Comparison of ENCODE assay signal across 19 mouse cellular contexts in genomic region chr1:131195653-131196052, GRCm38 (mm10). TPM values are rescaled to one million over a fixed set of nuclear protein-coding genes. Genes with fewer than 3 reads are reported as not detected.
DNase-seq lines count a peak whose midpoint lies in the region; ATAC-seq lines count a peak whose summit lies in the region.
"Had no signal": no experiment of that assay in that cellular context is flagged by ENCODE, and none has a peak within 500 bp of the region (broad histone marks: within the 10 kb centered on the region; RNA-seq: fewer than 3 reads in every experiment).

No protein-coding gene starts in this region.

- H3K9me3 ChIP-seq in kidney, embryonic 14.5 days (ENCODE audit: control insufficient read depth, low read length): no peaks in the 10 kb centered on the region
- no peaks in the 10 kb centered on the region for H3K9me3 ChIP-seq in stomach, embryonic 16.5 days (replicated peaks; ENCODE audit: control insufficient read depth, low read length)
- H3K9me3 ChIP-seq: embryonic facial prominence, embryonic 10.5 days; forebrain, embryonic 10.5 days; heart, embryonic 15.5 days; hindbrain, embryonic 10.5 days had no signal

- H3K9ac ChIP-seq in kidney, embryonic 14.5 days (ENCODE audit: low read depth, low read length): 0 out of 2 replicates have a peak overlapping the region, but pooled peaks have one; percentile 4
- peak overlapping the region; percentile 41; the same call in 1 of the 2 replicates for H3K9ac ChIP-seq in stomach, embryonic 16.5 days (ENCODE audit: low read length)
- H3K9ac ChIP-seq: heart, embryonic 15.5 days; hindbrain, embryonic 14.5 days had no signal

- H3K27me3 ChIP-seq in kidney, embryonic 14.5 days (ENCODE audit: control insufficient read depth, insufficient read depth, low read length): no peaks in the 10 kb centered on the region
- no peaks in the 10 kb centered on the region for H3K27me3 ChIP-seq in stomach, embryonic 16.5 days (ENCODE audit: control insufficient read depth, insufficient read depth, low read length)
- H3K27me3 ChIP-seq: heart, embryonic 15.5 days had no signal

- 0 out of 2 replicates have a peak, but pooled peaks cover 12% of the 10 kb centered on the region for H3K4me1 ChIP-seq in kidney, embryonic 14.5 days (ENCODE audit: control insufficient read depth, insufficient read depth, low read length)
- peaks cover 18% of the 10 kb centered on the region for H3K4me1 ChIP-seq in stomach, embryonic 16.5 days (ENCODE audit: control insufficient read depth, insufficient read depth, low read length)

- no peak overlapping the region for H3K27ac ChIP-seq in kidney, embryonic 14.5 days (ENCODE audit: low read depth, low read length)
- peak overlapping the region; percentile 89 for H3K27ac ChIP-seq in stomach, embryonic 16.5 days (ENCODE audit: low read length)
- H3K27ac ChIP-seq: embryonic facial prominence, embryonic 10.5 days; forebrain, embryonic 10.5 days; heart, embryonic 15.5 days; hindbrain, embryonic 10.5 days; hindbrain, embryonic 14.5 days had no signal

- no peak overlapping the region for H3K4me3 ChIP-seq in kidney, embryonic 14.5 days (ENCODE audit: low read length)
- H3K4me3 ChIP-seq in stomach, embryonic 16.5 days (replicated peaks; ENCODE audit: low read length): no peak overlapping the region
- H3K4me3 ChIP-seq: embryonic facial prominence, embryonic 10.5 days; erythroblast, embryonic 14.5 days; forebrain, embryonic 10.5 days; heart, embryonic 15.5 days; hindbrain, embryonic 10.5 days had no signal

- H3K36me3 ChIP-seq in kidney, embryonic 14.5 days (ENCODE audit: control insufficient read depth, insufficient read depth, low read length): no peaks in the 10 kb centered on the region
- no peaks in the 10 kb centered on the region for H3K36me3 ChIP-seq in stomach, embryonic 16.5 days (ENCODE audit: control insufficient read depth, insufficient read depth, low read length)
- H3K36me3 ChIP-seq: embryonic facial prominence, embryonic 10.5 days; forebrain, embryonic 10.5 days; heart, embryonic 15.5 days; hindbrain, embryonic 10.5 days had no signal

- no peak overlapping the region for H3K4me2 ChIP-seq in kidney, embryonic 14.5 days (replicated peaks; ENCODE audit: low read depth, low read length)
- H3K4me2 ChIP-seq in stomach, embryonic 16.5 days (ENCODE audit: low read depth, low read length): no peak overlapping the region
- H3K4me2 ChIP-seq: heart, embryonic 11.5 days; heart, embryonic 15.5 days; hindbrain, embryonic 14.5 days had no signal

- WGBS in kidney, embryonic 14.5 days: 88% methylated on average over 7 of the region's 7 CpGs
- WGBS in stomach, embryonic 16.5 days: 57% methylated on average over 7 of the region's 7 CpGs

- DNase-seq in kidney, adult 18-20 months: no peak
- no peak for DNase-seq in right cerebral cortex, postnatal 36 days (ENCODE audit: low spot score in 2 of 2)
- no peak for DNase-seq in urinary bladder, postnatal 14 days (ENCODE audit: low spot score)
- DNase-seq: cerebellum, adult 18-20 months; cerebellum, postnatal 10 days; gastrocnemius, postnatal 10 days; heart, adult 18-20 months had no signal

- no peak for ATAC-seq in kidney, embryonic 14.5 days (ENCODE audit: low FRiP score, low TSS enrichment)
- 0 out of 2 replicates have a peak, but pooled peaks have one; percentile 24 for ATAC-seq in erythroblast, adult 5-6 weeks (replicated peaks; ENCODE audit: low FRiP score, poor library complexity, severe bottlenecking)
- ATAC-seq in megakaryocyte-erythroid progenitor cell, adult 5-6 weeks (replicated peaks; ENCODE audit: low FRiP score, low TSS enrichment, poor library complexity, severe bottlenecking): peak; percentile 24
- 0 out of 2 replicates have a peak, but pooled peaks have one; percentile 12 for ATAC-seq in stomach, embryonic 16.5 days (ENCODE audit: insufficient read depth, low FRiP score)
- ATAC-seq: forebrain, embryonic 14.5 days had no signal

RNA-seq across cellular contexts. Expression of gene Eif2d, which starts 42.7 kb away (rescaled TPM):
- 51.7 and 67.9 TPM in 2 replicates for polyA plus RNA-seq in kidney, embryonic 14.5 days (2014; fragmentation: Nextera tagmentation; extraction: Ambion mirVana)
- 10.8 and 13.6 TPM in 2 replicates for total RNA-seq in erythroblast, adult 5-6 weeks (2015; ENCODE audit: low replicate concordance)
- total RNA-seq in erythroblast, adult 5-6 weeks (2017; ENCODE audit: low replicate concordance): 10.9 and 12.4 TPM in 2 replicates
- 73.6 and 79.4 TPM in 2 replicates for total RNA-seq in megakaryocyte-erythroid progenitor cell, adult 5-6 weeks (2014; fragmentation: Nextera tagmentation)
- 37.4 and 48.3 TPM in 2 replicates for total RNA-seq in megakaryocyte-erythroid progenitor cell, adult 5-6 weeks (2017)
- 62.1 and 64.0 TPM in 2 replicates for polyA plus RNA-seq in stomach, embryonic 16.5 days (2015; fragmentation: Nextera tagmentation; extraction: Ambion mirVana)

RNA-seq across cellular contexts. Expression of gene Rassf5, which starts 49.4 kb away (rescaled TPM):
- polyA plus RNA-seq in kidney, embryonic 14.5 days (2014; fragmentation: Nextera tagmentation; extraction: Ambion mirVana): 1.6 and 1.8 TPM in 2 replicates
- total RNA-seq in erythroblast, adult 5-6 weeks (2015; ENCODE audit: low replicate concordance): 18.8 and 30.7 TPM in 2 replicates
- total RNA-seq in erythroblast, adult 5-6 weeks (2017; ENCODE audit: low replicate concordance): 11.7 and 15.2 TPM in 2 replicates
- 19.8 and 20.0 TPM in 2 replicates for total RNA-seq in megakaryocyte-erythroid progenitor cell, adult 5-6 weeks (2014; fragmentation: Nextera tagmentation)
- 26.0 and 28.0 TPM in 2 replicates for total RNA-seq in megakaryocyte-erythroid progenitor cell, adult 5-6 weeks (2017)
- 7.0 and 7.1 TPM in 2 replicates for polyA plus RNA-seq in stomach, embryonic 16.5 days (2015; fragmentation: Nextera tagmentation; extraction: Ambion mirVana)
- polyA plus RNA-seq: erythroblast, embryonic 14.5 days had no signal

RNA-seq across cellular contexts. Expression of gene Dyrk3, which starts 57.5 kb away (rescaled TPM):
- polyA plus RNA-seq in kidney, embryonic 14.5 days (2014; fragmentation: Nextera tagmentation; extraction: Ambion mirVana): 6.0 and 6.3 TPM in 2 replicates
- total RNA-seq in erythroblast, adult 5-6 weeks (2015; ENCODE audit: low replicate concordance): 92.8 and 106 TPM in 2 replicates
- total RNA-seq in erythroblast, adult 5-6 weeks (2017; ENCODE audit: low replicate concordance): 97.3 and 107 TPM in 2 replicates
- 18.2 and 19.6 TPM in 2 replicates for total RNA-seq in megakaryocyte-erythroid progenitor cell, adult 5-6 weeks (2014; fragmentation: Nextera tagmentation)
- 20.0 and 31.3 TPM in 2 replicates for total RNA-seq in megakaryocyte-erythroid progenitor cell, adult 5-6 weeks (2017)
- polyA plus RNA-seq in stomach, embryonic 16.5 days (2015; fragmentation: Nextera tagmentation; extraction: Ambion mirVana): 2.9 and 3.4 TPM in 2 replicates
